Mouse (Mus musculus) erythroblast, embryonic 14.5 days (primary cell): ENCODE results near the gene Kmt2e.

Source experiments
- GATA1 ChIP-seq: IDR thresholded peaks from 2 replicates; pipeline ENCODE4 v1.6.1; 2012; ENCODE audit warnings: low read length, inconsistent platforms, mixed read lengths
- TAL1 ChIP-seq: IDR thresholded peaks from 3 replicates; pipeline ENCODE4 v1.6.1; 2012; ENCODE audit warnings: low read length, inconsistent platforms, mixed read lengths

- no peak for TF ChIP-seq GATA1
- TF ChIP-seq TAL1, result no peak
Observed at GRCm38 (mm10) chr5:23413575-23414470, 20.4 kb upstream of the Kmt2e start.
